Mouse (Mus musculus) thymus, postnatal 25 days (tissue): ENCODE measurements around the gene Zfp423.

Source experiments
- DNase-seq: peaks from one replicate; pipeline ENCODE4 v3.0.0; 2022

Zfp423 gene

GRCm38 (mm10) chr8:87800121-87800520, 159.3 kb downstream of the Zfp423 start:
- DNase-seq: no peak

GRCm38 (mm10) chr8:87796234-87796633, 163.2 kb downstream of the Zfp423 start:
- DNase-seq: no peak

- DNase-seq: no peak
Observed at GRCm38 (mm10) chr8:87794639-87795038, 164.8 kb downstream of the Zfp423 start.

DNA sequence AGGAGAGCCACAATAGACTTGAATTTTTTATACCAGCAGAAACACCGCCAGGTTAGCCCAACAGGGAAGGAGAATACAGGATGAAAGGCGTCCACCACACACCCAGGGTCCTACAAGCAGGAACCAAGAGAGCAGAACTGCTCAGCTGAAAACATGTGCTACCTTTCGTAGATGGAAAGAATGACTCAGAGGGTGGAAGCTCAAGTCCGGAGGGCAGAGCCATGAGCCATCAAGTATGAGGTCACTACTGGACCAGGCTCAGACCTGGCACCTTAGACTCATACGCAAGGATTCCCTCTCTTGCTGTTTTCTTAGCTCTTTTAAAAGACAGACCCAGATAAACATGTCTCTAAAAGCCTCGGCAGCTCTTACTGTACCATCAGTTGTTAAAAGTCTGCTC, 168.3 kb downstream of the Zfp423 start:
- DNase-seq: no peak

DNA sequence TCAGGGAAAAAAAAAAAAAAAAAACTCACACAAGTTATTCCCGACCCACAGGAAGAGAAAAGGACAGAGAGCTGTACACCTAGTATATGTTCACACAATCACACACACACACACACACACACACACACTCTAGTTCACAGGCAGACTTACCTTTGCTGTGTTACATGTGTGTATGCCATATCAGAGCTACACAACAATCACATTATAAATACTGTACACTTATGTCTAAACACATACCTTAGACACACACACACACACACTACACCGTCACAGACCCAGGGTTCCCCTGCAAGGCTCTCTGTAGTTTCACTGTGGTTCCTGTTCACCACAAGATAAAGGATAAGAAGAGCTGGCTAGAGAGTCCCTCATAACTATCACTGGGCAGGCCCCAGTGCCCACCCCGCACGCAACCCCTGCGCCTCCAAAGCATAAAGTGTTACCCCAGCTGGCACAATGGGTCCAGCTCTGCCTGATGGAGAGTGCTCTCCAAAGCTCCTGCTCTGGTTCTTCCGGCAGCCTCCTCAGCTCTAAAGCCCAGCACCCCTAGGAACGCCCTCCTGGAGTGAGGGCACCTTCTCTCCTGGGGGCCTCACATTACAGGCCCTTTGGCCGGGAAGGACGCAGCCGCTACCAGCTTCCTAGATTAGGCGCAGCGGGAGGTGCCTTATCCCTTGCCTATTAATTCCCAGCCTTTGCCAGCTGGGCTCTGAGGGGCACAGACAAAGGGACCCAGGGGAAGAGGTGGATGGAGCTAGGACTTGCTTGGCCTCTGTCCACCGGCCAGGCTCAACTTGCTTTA, 174.6 kb downstream of the Zfp423 start:
- no peak for DNase-seq

DNA sequence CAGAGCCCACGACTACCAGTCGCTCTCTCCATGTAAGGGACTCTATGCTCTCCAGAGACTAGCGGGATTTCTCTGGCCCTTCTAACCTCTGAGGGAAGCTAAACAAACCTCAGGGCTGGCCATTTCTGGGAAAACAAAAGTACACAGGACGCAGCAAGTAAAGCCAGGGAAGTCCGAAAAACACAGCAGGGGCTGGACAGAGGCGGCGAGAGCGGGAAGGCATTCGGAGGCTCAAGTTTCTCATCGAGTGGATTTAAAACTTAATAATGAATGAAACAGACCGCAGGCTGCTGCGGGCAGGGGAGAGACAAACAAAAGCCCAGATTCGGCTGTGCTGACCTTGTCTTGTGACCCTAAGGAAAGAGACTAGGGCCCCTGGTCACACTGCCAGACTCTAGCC, 175.2 kb downstream of the Zfp423 start:
- no peak for DNase-seq

DNA sequence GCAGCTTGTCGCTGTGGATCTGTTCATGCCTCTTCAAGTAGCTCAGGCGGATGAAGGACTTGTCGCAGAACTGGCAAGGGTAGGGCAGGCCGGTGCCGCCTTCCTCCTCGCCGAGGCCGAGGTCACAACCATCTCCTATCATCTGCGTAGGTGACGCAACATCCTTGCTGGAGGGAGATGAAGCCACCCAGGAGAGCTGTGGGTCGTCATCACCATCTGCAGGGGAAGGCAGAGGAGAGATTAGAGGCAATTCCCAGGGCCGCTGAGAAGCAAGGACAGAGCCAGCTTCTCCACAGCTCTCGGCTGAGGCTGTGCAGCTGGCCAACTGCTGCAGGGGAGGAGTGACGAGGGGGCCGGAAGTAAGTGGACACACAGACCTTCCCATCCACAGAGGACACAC, 176.2 kb downstream of the Zfp423 start:
- DNase-seq: no peak

- no peak for DNase-seq
Observed at GRCm38 (mm10) chr8:87777586-87777985, 181.8 kb downstream of the Zfp423 start.

DNA sequence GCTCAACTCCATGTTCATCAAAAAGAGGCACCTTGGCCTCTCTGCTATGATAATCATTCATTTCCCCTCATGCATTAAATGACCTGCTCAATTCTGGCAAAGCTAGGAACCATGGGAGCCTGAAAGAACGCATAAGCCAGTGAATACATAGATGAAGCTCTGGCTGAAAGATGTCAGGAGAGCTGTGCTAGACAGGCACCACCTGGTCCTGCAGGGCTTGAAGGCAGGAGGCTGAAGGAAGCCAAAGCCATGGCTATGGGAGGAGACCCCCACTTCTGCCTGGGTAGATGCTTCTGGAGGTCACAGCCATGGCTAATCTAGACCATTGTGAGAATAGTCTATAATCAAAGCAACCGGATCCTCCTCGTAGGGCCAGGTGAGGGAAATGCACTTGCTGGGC, 183.5 kb downstream of the Zfp423 start:
- no peak for DNase-seq

GRCm38 (mm10) chr8:87774966-87775365, 184.4 kb downstream of the Zfp423 start:
- DNase-seq: no peak

GRCm38 (mm10) chr8:87772894-87773502, 186.4 kb downstream of the Zfp423 start:
- DNase-seq: no peak

GRCm38 (mm10) chr8:87767882-87768281, 191.5 kb downstream of the Zfp423 start:
- no peak for DNase-seq

GRCm38 (mm10) chr8:87765276-87765675, 194.1 kb downstream of the Zfp423 start:
- DNase-seq: no peak

GRCm38 (mm10) chr8:87758750-87759149, 200.6 kb downstream of the Zfp423 start:
- DNase-seq: no peak

DNA sequence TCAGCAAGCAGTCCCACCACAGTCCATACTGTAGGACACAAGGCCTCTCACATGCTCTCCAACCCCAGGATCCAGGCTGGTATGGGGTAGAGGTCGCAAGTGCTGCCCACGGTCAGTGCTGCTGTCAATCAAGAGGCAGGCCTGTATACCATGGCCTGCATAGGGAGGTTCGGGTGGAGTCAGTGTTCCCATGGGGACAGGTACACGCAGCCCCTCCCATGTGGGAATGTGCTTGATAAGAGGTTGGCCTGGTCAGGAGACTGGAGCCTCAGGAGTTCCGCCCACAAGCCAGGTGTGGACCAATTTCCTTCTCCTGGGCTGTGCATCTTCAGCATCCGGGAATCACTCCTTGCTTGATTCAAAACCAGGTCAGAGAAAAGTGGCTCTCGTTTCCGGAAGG, 204.5 kb downstream of the Zfp423 start:
- no peak for DNase-seq

- no peak for DNase-seq
Observed at GRCm38 (mm10) chr8:87753636-87754035, 205.8 kb downstream of the Zfp423 start.

DNA sequence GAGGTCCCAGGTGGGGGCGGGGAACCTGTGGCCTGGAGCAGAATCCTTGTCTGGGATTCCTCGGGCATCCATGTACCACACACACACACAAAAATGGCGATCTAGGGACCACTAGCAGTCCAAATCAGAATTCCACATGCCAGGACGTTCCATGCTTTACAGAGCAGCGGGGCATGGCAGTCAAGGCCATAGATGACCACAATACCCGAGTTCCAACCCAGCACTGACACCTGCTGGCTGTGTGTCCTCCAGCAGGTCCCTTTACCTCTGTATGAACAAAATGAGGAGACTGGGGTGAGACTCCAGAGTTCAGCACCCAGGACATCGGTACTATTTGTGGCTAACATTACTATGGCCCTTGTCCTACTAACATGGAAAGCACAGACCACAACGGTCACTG, 206.2 kb downstream of the Zfp423 start:
- no peak for DNase-seq

DNA sequence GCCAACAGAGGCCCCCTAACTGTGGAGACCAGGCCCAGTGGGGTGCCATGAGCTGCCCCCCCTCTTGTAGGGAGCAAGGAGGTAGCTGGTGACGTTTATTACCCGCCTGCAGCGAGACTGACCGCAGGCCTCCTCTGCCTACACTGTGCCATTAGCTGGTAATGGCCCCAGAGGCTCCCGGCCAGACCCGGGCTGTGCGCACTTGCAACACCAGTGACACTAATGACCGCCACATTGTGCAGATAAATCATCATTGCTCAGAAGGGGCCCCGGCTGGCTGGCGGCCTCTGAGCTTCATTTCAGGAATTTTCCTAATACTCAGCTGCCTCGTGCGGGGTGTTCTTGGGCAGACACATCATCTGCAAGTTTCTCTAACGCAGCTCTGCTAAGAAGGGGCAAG, 206.7 kb downstream of the Zfp423 start:
- no peak for DNase-seq

DNA sequence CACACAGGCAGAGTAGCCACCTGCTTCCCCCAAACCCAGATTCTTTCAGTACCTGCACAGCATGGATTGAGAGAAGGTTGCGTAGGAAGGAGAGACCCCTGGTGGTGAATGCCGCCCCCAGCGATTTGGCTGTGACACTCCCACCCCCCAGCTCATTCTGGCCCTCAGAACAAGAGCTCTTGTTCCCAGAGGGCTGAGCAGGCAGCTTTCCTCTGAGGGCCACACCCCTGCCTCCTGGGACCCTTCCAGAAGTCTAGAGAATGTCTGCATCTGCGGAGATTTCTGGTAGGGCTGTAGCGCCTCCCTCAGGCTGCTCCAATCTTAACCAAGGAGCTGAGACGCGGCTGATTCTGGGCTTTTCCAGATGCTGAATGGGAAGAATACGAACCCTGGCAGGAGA, 211.8 kb downstream of the Zfp423 start:
- DNase-seq: no peak

DNA sequence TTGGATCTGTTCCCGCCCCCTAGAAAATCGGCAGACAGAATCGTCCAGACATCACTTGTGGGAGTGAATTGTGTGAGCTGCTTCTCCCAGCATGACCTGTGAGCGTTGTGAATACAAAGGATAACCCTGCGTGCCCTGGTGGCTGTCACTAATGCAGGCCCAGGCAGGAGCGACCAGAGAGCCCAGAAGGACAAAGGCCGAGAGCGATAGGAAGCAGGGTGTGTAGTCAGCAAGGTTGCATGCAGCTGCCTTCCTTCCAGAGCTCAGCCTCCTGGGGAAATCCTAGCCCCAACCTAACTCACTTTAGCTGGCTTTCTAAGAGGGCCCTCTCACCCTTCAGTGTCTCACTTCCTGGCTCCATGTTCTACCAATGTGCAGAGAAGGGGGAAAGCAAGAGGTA, 212.3 kb downstream of the Zfp423 start:
- DNase-seq: no peak

- DNase-seq: no peak
Observed at GRCm38 (mm10) chr8:87746072-87746471, 213.3 kb downstream of the Zfp423 start.

DNA sequence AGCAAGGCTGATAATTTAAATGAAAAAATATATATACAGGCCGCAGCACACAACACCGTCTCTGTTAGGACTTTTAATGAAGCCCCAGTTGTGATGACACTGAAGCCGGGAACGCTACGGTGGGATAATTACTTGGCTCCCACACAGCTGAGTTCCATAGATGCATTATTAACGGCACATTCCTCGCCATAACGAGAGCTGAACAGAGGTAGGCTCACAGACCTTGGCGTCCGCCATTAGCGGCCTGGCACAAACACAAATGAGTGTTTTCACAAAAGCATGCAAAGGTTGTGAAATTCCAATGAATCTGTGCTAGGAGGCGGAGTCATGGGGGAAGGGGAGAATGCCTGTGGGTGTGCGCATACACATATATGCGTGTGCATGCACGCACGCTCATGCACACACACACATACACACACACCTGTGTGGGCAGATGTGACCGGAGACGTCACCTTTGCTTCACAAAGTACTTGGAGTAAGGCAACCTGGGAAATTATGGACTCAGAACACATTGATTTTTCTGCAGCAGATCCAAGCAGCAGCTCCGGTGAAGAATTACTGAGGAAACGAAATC, 214.2 kb downstream of the Zfp423 start:
- no peak for DNase-seq

DNA sequence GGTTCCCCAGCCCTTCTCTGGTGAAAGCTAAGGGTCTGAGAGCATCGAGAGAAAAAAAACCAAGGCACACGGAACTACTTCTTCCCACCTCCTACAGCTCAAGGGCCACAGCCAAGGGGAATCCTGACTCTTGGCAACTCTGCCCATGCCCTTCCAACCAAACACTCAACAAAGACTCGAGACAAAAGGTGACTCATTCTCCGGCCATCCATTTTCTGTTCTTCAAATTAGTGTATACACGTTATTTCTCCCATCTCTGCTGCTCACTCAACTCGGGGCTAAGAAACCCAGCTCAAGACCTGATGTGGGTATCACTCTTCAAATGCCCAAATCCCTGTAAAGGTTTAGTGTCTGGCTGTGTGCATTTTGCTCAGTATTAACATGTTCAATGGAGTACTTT, 214.8 kb downstream of the Zfp423 start:
- no peak for DNase-seq

- no peak for DNase-seq
Observed at GRCm38 (mm10) chr8:87742016-87742415, 217.4 kb downstream of the Zfp423 start.
